Mouse (Mus musculus) heart, adult 10 weeks (tissue): ENCODE measurements around the gene Axl. TPM values are rescaled to one million over a fixed set of nuclear protein-coding genes. Genes with fewer than 3 reads are reported as not detected.

Source experiments
- polyA plus RNA-seq: library from polyadenylated mRNA; stranded (reverse); fragments of 350-450 nt; fragmentation: Illumina TruSeq; extraction: RNeasy Lipid Tissue Mini Kit (QIAGEN cat#74804); gene quantifications from one replicate; pipeline ENCODE4 v1.2.3, GENCODE M21; 2014; ENCODE audit warnings: low read depth, low replicate concordance

Gene Axl
- polyA plus RNA-seq = 58.4 TPM

DNA sequence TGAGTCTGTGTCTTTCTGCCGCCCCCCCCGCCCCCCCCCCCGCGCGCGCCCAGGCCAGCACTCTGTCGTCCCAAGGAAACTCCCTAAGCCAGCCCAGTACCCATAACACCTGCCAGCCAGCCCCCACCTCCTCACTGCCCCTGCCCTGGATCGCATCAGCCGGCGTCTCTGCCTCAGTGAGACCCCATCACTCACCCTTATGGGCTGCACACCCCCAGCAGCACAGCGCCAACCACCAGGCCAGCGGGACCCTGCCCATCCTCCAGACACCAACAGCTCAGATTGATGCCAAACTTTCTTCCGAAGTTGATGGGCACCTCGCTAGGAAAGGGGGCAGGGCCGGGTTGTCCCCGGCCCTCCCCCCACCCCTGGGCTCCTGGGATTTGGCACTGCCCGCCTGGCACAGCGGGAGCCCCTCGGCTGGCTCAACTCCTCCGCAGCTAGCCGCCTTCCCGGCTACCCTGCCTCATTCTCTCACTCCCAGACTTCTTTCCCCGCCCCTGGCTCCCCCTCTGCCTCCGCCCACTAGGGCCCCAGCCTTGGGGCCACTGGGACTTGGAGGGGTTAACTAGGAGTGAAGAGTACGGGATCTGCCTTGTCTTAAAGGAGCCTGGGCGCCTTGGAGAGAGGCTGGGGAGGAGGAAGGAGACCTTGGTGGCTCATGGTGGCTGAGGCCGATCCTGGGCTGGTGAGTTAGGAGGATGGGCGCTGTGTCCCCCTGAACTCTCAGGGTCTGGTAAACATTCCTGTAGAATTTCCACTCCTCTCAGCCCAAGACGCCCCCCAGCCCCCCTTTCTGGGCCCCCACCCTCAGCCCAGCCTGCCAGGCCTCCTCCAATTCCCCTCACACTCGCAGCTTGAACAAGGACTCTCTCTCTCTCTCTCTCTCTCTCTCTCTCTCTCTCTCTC, at the start of gene Axl:
Axl (minus strand) TSS at position 486 of the 909 bp plus-strand sequence.

DNA sequence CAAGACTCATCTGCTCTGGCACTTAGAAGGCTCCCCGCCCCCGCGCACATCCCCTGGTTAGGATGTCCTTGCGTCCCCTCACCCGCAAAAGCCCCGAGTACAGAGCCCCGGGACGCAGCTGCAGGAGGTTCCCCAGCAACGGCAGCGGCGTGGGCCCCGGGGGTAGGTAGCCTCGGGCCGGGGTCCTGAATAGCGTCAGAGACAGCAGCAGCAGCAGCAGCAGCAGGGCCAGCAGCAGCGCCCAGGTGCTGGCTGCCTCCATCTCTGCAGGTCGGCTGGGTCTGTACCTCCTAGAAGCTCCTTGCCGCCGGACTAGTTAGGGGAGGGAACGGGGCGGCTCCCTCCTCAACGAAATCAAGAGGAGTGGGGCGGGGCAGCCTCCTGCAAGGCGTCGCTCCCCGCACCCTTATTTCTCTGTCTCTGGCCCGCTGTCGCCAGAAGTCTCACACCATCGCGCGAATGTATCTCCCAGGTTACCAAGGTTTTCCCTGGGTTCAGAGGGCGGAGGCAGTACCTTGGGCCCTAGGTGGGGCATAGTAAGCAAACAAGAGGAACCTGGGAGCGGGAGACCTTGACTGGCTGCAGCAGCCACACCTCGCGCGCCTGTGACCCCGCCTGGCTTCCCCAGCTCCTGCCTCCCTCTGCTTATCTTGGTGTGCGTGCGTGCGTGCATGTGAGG, 27.9 kb upstream of the Axl start, which contains the start of gene Cyp2s1:
Cyp2s1 (minus strand) TSS at position 673 of the 679 bp plus-strand sequence.

DNA sequence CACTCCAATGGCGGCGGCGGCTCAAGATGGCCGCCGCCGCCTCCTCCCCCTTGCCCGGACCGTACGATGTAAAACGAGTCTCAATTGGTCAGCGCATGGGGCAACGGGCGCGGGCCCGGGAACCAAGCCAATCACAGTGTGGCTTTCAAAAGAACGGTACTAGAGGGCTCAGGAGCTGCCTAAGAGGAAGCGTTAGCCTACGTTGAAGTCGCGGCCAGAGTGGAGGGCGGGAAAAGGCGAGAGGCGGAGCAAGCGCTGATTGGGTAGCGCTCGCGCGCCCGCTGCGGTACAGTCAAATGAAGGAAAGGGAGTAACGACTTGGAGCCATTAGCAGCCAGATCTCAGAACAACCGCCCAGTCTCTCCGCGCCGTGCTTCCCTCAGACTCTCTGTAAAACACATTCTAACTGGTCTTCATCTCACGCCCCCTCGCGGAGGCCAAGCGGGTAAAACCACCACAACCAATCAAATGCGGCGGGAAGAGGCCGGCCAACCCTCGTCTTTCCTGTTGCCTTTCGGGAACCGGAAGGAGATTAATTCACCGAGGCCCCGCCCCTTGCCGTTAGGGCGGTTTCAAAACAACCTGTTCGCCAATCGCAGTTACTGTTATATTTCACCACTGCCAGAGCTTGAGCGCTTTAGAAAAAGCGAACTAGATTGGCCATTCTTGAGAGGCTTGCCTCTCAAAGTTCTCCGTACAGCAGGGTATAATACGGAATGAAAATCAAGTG, 33.6 kb downstream of the Axl start, which contains the start of gene Hnrnpul1:
Hnrnpul1 (minus strand) TSS at position 20 of the 730 bp plus-strand sequence.

DNA sequence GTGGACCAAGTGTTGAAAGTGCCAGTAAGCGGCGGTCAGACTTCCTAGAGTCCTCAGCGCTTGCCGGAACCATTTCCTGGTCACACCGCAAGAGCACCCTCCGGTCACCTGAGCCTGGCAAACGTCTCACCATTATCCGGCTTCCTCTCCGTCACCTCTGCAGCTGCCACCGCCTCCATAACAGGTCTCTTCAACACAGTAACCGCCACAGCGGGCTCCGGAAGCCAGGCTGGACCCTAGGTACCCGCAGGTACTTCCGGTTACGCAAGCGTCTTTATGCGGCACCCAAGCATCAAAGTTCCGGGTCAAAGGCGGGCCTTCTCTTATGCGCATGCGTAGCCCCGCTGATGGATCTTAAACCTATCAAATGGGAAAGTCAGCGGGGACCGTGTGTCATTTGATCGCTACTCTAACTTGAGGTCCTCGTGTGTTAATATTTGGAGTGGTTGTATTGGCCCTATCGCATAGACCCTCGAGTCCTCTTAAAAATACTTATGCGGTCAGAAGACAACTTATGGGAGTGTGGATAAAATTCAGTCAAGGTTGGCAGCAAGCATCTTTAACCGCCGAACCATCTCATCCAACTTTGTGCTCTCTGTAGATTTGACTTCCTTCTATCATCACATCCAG, 69.6 kb downstream of the Axl start, which contains the start of gene Ccdc97:
Ccdc97 (minus strand) TSS at position 301 of the 630 bp plus-strand sequence.

Other genes with a start within 250 kb of the Axl start
- 0.58 TPM for gene Ceacam2, start 248.8 kb downstream of the Axl start, polyA plus RNA-seq
- not detected for gene Erich4, start 172.8 kb downstream of the Axl start, polyA plus RNA-seq
- 79.6 TPM for gene Dmac2, start 169.3 kb downstream of the Axl start, polyA plus RNA-seq
- gene B3gnt8, start 162.1 kb downstream of the Axl start, polyA plus RNA-seq = 3.3 TPM
- 283 TPM for gene Bckdha, start 129.7 kb downstream of the Axl start, polyA plus RNA-seq
- 14.5 TPM for gene Exosc5, start 129.5 kb downstream of the Axl start, polyA plus RNA-seq
- gene Tmem91, start 113.5 kb downstream of the Axl start, polyA plus RNA-seq = not detected
- gene B9d2, start 107.9 kb downstream of the Axl start, polyA plus RNA-seq = 19.8 TPM
- 14.2 TPM for gene Tgfb1, start 101.7 kb downstream of the Axl start, polyA plus RNA-seq
- gene Ccdc97, start 69.6 kb downstream of the Axl start, polyA plus RNA-seq = 41.6 TPM
- 43.9 TPM for gene Hnrnpul1, start 33.9 kb downstream of the Axl start, polyA plus RNA-seq
- gene Cyp2s1, start 28.2 kb upstream of the Axl start, polyA plus RNA-seq = 4.8 TPM
- gene Cyp2b10, start 108.9 kb upstream of the Axl start, polyA plus RNA-seq = 0.92 TPM